Mouse (Mus musculus) kidney, embryonic 15.5 days (tissue): ENCODE results near the gene Pacs1. TPM values are rescaled to one million over a fixed set of nuclear protein-coding genes. Genes with fewer than 3 reads are reported as not detected.
"Not testable (repeated sequence)": the region's sequence is repeated elsewhere in the genome, so short reads cannot be mapped to it uniquely, and the experiment has no call there.

Experiments
- ATAC-seq: fragments of 200-750 bp; cut with Nextera tagmentation; replicated peaks from 2 replicates; pipeline ENCODE4 v1.8.0; 2017; ENCODE audit warnings: moderate TSS enrichment; ENCODE audit not compliant: low FRiP score
- H3K27ac ChIP-seq: fragments of 300-500 bp; sonication (generic); 2 replicates; pipeline ENCODE4 v1.5.1; 2015; ENCODE audit warnings: mild to moderate bottlenecking, inconsistent platforms
- H3K27me3 ChIP-seq: fragments of 300-500 bp; sonication (generic); 2 replicates; pipeline ENCODE4 v1.6.1; 2015; ENCODE audit warnings: inconsistent platforms
- H3K36me3 ChIP-seq: fragments of 300-500 bp; sonication (generic); 2 replicates; pipeline ENCODE4 v1.6.1; 2015; ENCODE audit warnings: inconsistent platforms
- H3K4me1 ChIP-seq: fragments of 300-500 bp; sonication (generic); 2 replicates; pipeline ENCODE4 v1.6.1; 2015; ENCODE audit warnings: inconsistent platforms
- H3K4me2 ChIP-seq: fragments of 300-500 bp; sonication (generic); 2 replicates; pipeline ENCODE4 v1.6.1; 2015; ENCODE audit warnings: moderate library complexity, mild to moderate bottlenecking, inconsistent platforms
- H3K4me3 ChIP-seq: fragments of 300-500 bp; sonication (generic); replicated peaks from 2 replicates; pipeline ENCODE4 v1.5.1; 2015; ENCODE audit warnings: mild to moderate bottlenecking, inconsistent platforms
- H3K9ac ChIP-seq: fragments of 300-500 bp; sonication (generic); 2 replicates; pipeline ENCODE4 v1.6.1; 2015; ENCODE audit warnings: mild to moderate bottlenecking, inconsistent platforms
- H3K9me3 ChIP-seq: fragments of 300-500 bp; sonication (generic); replicated peaks from 2 replicates; pipeline ENCODE4 v1.6.1; 2016; ENCODE audit warnings: inconsistent platforms
- WGBS: fragments of 180-500 bp; shearing (Covaris S2); methylation state at CpG from one replicate; pipeline ENCODE4 v1.1.7; 2015; ENCODE audit warnings: mixed read lengths; 5-methylcytosine and 5-hydroxymethylcytosine counted together
- microRNA-seq: library from miRNA; unstranded; fragments of <30 nt; microRNA quantifications from one replicate; pipeline ENCODE4, GENCODE M21; 2016
- polyA plus RNA-seq: library from polyadenylated mRNA; unstranded; fragments of >200 nt; fragmentation: Nextera tagmentation; extraction: Ambion mirVana; gene quantifications from 2 replicates; pipeline ENCODE4 v1.2.1, GENCODE M21; 2015

Pacs1 gene
- polyA plus RNA-seq, 1 experiment from 2014 or later, result 25.0 TPM

GRCm38 (mm10) chr19:5092083-5092482 is 180.8 kb downstream of the Pacs1 start:
- H3K36me3 ChIP-seq, result peaks cover 37% of the 10 kb centered on the region
- H3K9ac ChIP-seq, result no peak overlapping the region
- H3K4me3 ChIP-seq, result no peak overlapping the region
- H3K4me1 ChIP-seq, result peaks cover 48% of the 10 kb centered on the region
- no peaks in the 10 kb centered on the region for H3K9me3 ChIP-seq
- 0 out of 2 replicates have a peak, but pooled peaks cover 2% of the 10 kb centered on the region for H3K27me3 ChIP-seq
- WGBS, result 87% methylated on average over 10 of the region's 10 CpGs
- no peak overlapping the region for H3K4me2 ChIP-seq
- no peak overlapping the region for H3K27ac ChIP-seq
- no peak for ATAC-seq

GRCm38 (mm10) chr19:5089324-5089723 is 183.6 kb downstream of the Pacs1 start:
- H3K4me1 ChIP-seq, result peaks cover 33% of the 10 kb centered on the region
- ATAC-seq, result no peak
- H3K4me2 ChIP-seq, result peak overlapping the region; percentile 87
- 84% methylated on average over 4 of the region's 4 CpGs for WGBS
- peaks cover 23% of the 10 kb centered on the region for H3K27me3 ChIP-seq
- H3K27ac ChIP-seq, result no peak overlapping the region
- peaks cover 37% of the 10 kb centered on the region for H3K36me3 ChIP-seq
- H3K9me3 ChIP-seq, result no peaks in the 10 kb centered on the region
- H3K4me3 ChIP-seq, result peak overlapping the region; percentile 90
- peak overlapping the region; percentile 83 for H3K9ac ChIP-seq

- Histone ChIP-seq H3K4me2 (peak within 1 kb of the TSS; percentile 87), H3K27me3 (peaks cover 35% of the 10 kb centered on the region), H3K27ac (peak within 1 kb of the TSS; percentile 92), H3K9me3 (no peaks in the 10 kb centered on the region), H3K9ac (peak within 1 kb of the TSS; percentile 83), H3K4me1 (peaks cover 27% of the 10 kb centered on the region), H3K36me3 (peaks cover 34% of the 10 kb centered on the region), H3K4me3 (peak within 1 kb of the TSS; percentile 90)
- ATAC-seq, result peak; percentile 92
- WGBS, result under 1% methylated on average over 58 of the region's 58 CpGs
Observed at GRCm38 (mm10) chr19:5087884-5088728, 184.8 kb downstream of the Pacs1 start, which contains the start of gene Yif1a. Gene Yif1a (plus strand): TSS chr19:5088538.

- H3K27me3 ChIP-seq, result peaks cover 51% of the 10 kb centered on the region
- 56% methylated on average over 4 of the region's 4 CpGs for WGBS
- not testable (repeated sequence) for H3K9me3 ChIP-seq
Observed at GRCm38 (mm10) chr19:5086533-5086932, 186.4 kb downstream of the Pacs1 start.

GRCm38 (mm10) chr19:5085145-5085863 is 187.6 kb downstream of the Pacs1 start, which contains the start of gene Tmem151a:
Gene Tmem151a (minus strand): TSS chr19:5085531.
- H3K27ac ChIP-seq, result no peak within 1 kb of the TSS
- peaks cover 27% of the 10 kb centered on the region for H3K4me1 ChIP-seq
- peaks cover 63% of the 10 kb centered on the region for H3K27me3 ChIP-seq
- no peak for ATAC-seq
- under 1% methylated on average over 65 of the region's 69 CpGs for WGBS
- H3K4me2 ChIP-seq, result peak within 1 kb of the TSS; percentile 91
- H3K9ac ChIP-seq, result peak within 1 kb of the TSS; percentile 39; the same call in 1 of the 2 replicates
- H3K36me3 ChIP-seq, result peaks cover 6% of the 10 kb centered on the region; the same call in 1 of the 2 replicates
- H3K9me3 ChIP-seq, result no peaks in the 10 kb centered on the region
- peak within 1 kb of the TSS; percentile 55 for H3K4me3 ChIP-seq

More at GRCm38 (mm10) chr19:5086533-5086932, 186.4 kb downstream of the Pacs1 start:
- ATAC-seq, H3K4me3 ChIP-seq, H3K9ac ChIP-seq, H3K4me2 ChIP-seq, H3K27ac ChIP-seq: not testable (repeated sequence)
- H3K36me3 ChIP-seq, result peaks cover 19% of the 10 kb centered on the region
- H3K4me1 ChIP-seq, result peaks cover 27% of the 10 kb centered on the region

GRCm38 (mm10) chr19:5084834-5085144 is 188.1 kb downstream of the Pacs1 start:
- peaks cover 68% of the 10 kb centered on the region for H3K27me3 ChIP-seq
- H3K4me2 ChIP-seq, result peak overlapping the region; percentile 91
- H3K9me3 ChIP-seq, result no peaks in the 10 kb centered on the region
- 4% methylated on average over 15 of the region's 15 CpGs for WGBS
- H3K4me1 ChIP-seq, result peaks cover 27% of the 10 kb centered on the region
- peak overlapping the region; percentile 55 for H3K4me3 ChIP-seq
- no peak for ATAC-seq
- H3K27ac ChIP-seq, result no peak overlapping the region
- H3K36me3 ChIP-seq, result peaks cover 2% of the 10 kb centered on the region; the same call in 1 of the 2 replicates
- peak overlapping the region; percentile 39; the same call in 1 of the 2 replicates for H3K9ac ChIP-seq

GRCm38 (mm10) chr19:5083961-5084833 is 188.7 kb downstream of the Pacs1 start:
- 76% methylated on average over 3 of the region's 3 CpGs for WGBS
- H3K4me3 ChIP-seq, result peak overlapping the region; percentile 55
- H3K4me2 ChIP-seq, result peak overlapping the region; percentile 91; the same call in 1 of the 2 replicates
- no peaks in the 10 kb centered on the region for H3K36me3 ChIP-seq
- H3K9ac ChIP-seq, result no peak overlapping the region
- no peak overlapping the region for H3K27ac ChIP-seq
- no peaks in the 10 kb centered on the region for H3K9me3 ChIP-seq
- ATAC-seq, result no peak
- H3K27me3 ChIP-seq, result peaks cover 74% of the 10 kb centered on the region
- H3K4me1 ChIP-seq, result peaks cover 24% of the 10 kb centered on the region

Small RNA genes within 50 kb of the gene (microRNA-seq; reads per million reads assigned to microRNA genes)
- not detected for gene Gm27468

Other genes starting within 250 kb of the Pacs1 start
- gene Slc29a2, start 249.3 kb downstream of the Pacs1 start, polyA plus RNA-seq, result 6.0 and 7.0 TPM in 2 replicates
- 51.0 and 51.7 TPM in 2 replicates for gene B4gat1, start 234.3 kb downstream of the Pacs1 start, polyA plus RNA-seq
- 2.1 and 2.3 TPM in 2 replicates for gene AC124502.3, start 234.2 kb downstream of the Pacs1 start, polyA plus RNA-seq
- 44.0 and 51.6 TPM in 2 replicates for gene Brms1, start 231.8 kb downstream of the Pacs1 start, polyA plus RNA-seq
- 3.0 and 4.2 TPM in 2 replicates for gene Rin1, start 222.6 kb downstream of the Pacs1 start, polyA plus RNA-seq
- gene Cd248, start 205.0 kb downstream of the Pacs1 start, polyA plus RNA-seq, result 50.3 and 74.1 TPM in 2 replicates
- 1.3 and 1.8 TPM in 2 replicates for gene Tmem151a, start 187.6 kb downstream of the Pacs1 start, polyA plus RNA-seq
- 99.8 and 101 TPM in 2 replicates for gene Yif1a, start 184.6 kb downstream of the Pacs1 start, polyA plus RNA-seq
- 13.3 and 15.1 TPM in 2 replicates for gene Cnih2, start 174.6 kb downstream of the Pacs1 start, polyA plus RNA-seq
- 268 and 290 TPM in 2 replicates for gene Rab1b, start 166.0 kb downstream of the Pacs1 start, polyA plus RNA-seq
- gene Klc2, start 154.6 kb downstream of the Pacs1 start, polyA plus RNA-seq, result 27.5 and 27.8 TPM in 2 replicates
- gene Sf3b2, start 22.3 kb upstream of the Pacs1 start, polyA plus RNA-seq, result 351 and 362 TPM in 2 replicates
- 3.8 and 3.9 TPM in 2 replicates for gene Gal3st3, start 25.2 kb upstream of the Pacs1 start, polyA plus RNA-seq
- not detected in 2 replicates for gene Catsper1, start 62.6 kb upstream of the Pacs1 start, polyA plus RNA-seq
- gene Cst6, start 76.5 kb upstream of the Pacs1 start, polyA plus RNA-seq, result 0.45 and 1.2 TPM in 2 replicates
- 58.4 and 59.3 TPM in 2 replicates for gene Eif1ad, start 93.6 kb upstream of the Pacs1 start, polyA plus RNA-seq
- gene Banf1, start 94.0 kb upstream of the Pacs1 start, polyA plus RNA-seq, result 477 and 508 TPM in 2 replicates
- gene Sart1, start 115.6 kb upstream of the Pacs1 start, polyA plus RNA-seq, result 82.0 and 87.6 TPM in 2 replicates
- gene Tsga10ip, start 129.4 kb upstream of the Pacs1 start, polyA plus RNA-seq, result 0.30 and 0.57 TPM in 2 replicates
- gene Drap1, start 151.9 kb upstream of the Pacs1 start, polyA plus RNA-seq, result 248 and 250 TPM in 2 replicates
- 54.2 and 59.0 TPM in 2 replicates for gene AI837181, start 152.0 kb upstream of the Pacs1 start, polyA plus RNA-seq
- 0.39 TPM in 1 of 2 replicates, not detected in the other for gene Fosl1, start 174.4 kb upstream of the Pacs1 start, polyA plus RNA-seq
- gene Ccdc85b, start 184.8 kb upstream of the Pacs1 start, polyA plus RNA-seq, result 10.1 and 11.3 TPM in 2 replicates
- 119 and 128 TPM in 2 replicates for gene Fibp, start 187.5 kb upstream of the Pacs1 start, polyA plus RNA-seq
- gene Ctsw, start 195.4 kb upstream of the Pacs1 start, polyA plus RNA-seq, result 1.1 and 1.5 TPM in 2 replicates
- gene Efemp2, start 200.8 kb upstream of the Pacs1 start, polyA plus RNA-seq, result 156 and 179 TPM in 2 replicates
- 37.0 and 47.4 TPM in 2 replicates for gene Mus81, start 215.3 kb upstream of the Pacs1 start, polyA plus RNA-seq
- 2,798 and 2,930 TPM in 2 replicates for gene Cfl1, start 217.3 kb upstream of the Pacs1 start, polyA plus RNA-seq
- gene 1700020D05Rik, start 230.7 kb upstream of the Pacs1 start, polyA plus RNA-seq, result 0.30 and 0.32 TPM in 2 replicates
- 7.5 and 9.3 TPM in 2 replicates for gene Snx32, start 237.4 kb upstream of the Pacs1 start, polyA plus RNA-seq